Mouse (Mus musculus) heart, adult 9 months (tissue): ENCODE data around the gene Scgb1b2.

ENCODE experiments used
- DNase-seq, 2 experiments: peaks; one replicate each; pipeline ENCODE4 v3.0.0; 2022; ENCODE audit warnings: low spot score in 2 of 2

The Scgb1b2 gene

GRCm38 (mm10) chr7:31291721-31292120 is at the start of gene Scgb1b2:
Gene Scgb1b2 (minus strand): TSS chr7:31291821.
- no peak for DNase-seq

- DNase-seq = no peak
Observed at GRCm38 (mm10) chr7:31290208-31290607, 1.4 kb downstream of the Scgb1b2 start, which contains the start of gene Scgb2b2. Gene Scgb2b2 (plus strand): TSS chr7:31290508.
